Mouse (Mus musculus) testis, adult 2 months (tissue): ENCODE measurements at regions not wholly inside any gene's neighbourhood (a gene's known extent, or its start where the extent isn't known, plus 50 kb on each side); places are given as distances from the start of the nearest gene placed in this dataset.

ENCODE experiments used
- H3K27ac ChIP-seq: fragments of 200-500 bp; 2 replicates; pipeline ENCODE4 v1.5.1; 2012; ENCODE audit warnings: low read depth, low read length; ENCODE audit not compliant: control insufficient read depth, insufficient read depth
- H3K27me3 ChIP-seq: fragments of 200-500 bp; 2 replicates; pipeline ENCODE4 v1.6.1; 2012; ENCODE audit warnings: mild to moderate bottlenecking, low read length, moderate library complexity; ENCODE audit not compliant: control insufficient read depth, insufficient read depth
- H3K36me3 ChIP-seq: fragments of 200-500 bp; 2 replicates; pipeline ENCODE4 v1.6.1; 2012; ENCODE audit warnings: mild to moderate bottlenecking, low read length; ENCODE audit not compliant: control insufficient read depth, insufficient read depth
- H3K4me1 ChIP-seq: fragments of 200-500 bp; 2 replicates; pipeline ENCODE4 v1.6.1; 2012; ENCODE audit warnings: low read length; ENCODE audit not compliant: control insufficient read depth, insufficient read depth
- H3K4me3 ChIP-seq: fragments of 200-500 bp; 2 replicates; pipeline ENCODE4 v1.5.1; 2012; ENCODE audit warnings: low read depth, mild to moderate bottlenecking, low read length, moderate library complexity, mixed read lengths; ENCODE audit not compliant: control insufficient read depth
- CTCF ChIP-seq: fragments of 200-500 bp; IDR thresholded peaks from 2 replicates; pipeline ENCODE4 v1.5.1; 2012; ENCODE audit warnings: low read depth, mild to moderate bottlenecking, inconsistent platforms, low read length, moderate library complexity; ENCODE audit not compliant: control insufficient read depth, insufficient read depth, insufficient replicate concordance
- POLR2A ChIP-seq: fragments of 200-500 bp; IDR thresholded peaks from 2 replicates; pipeline ENCODE4 v1.6.1; 2012; ENCODE audit warnings: low read depth, mild to moderate bottlenecking, inconsistent platforms, low read length, moderate library complexity; ENCODE audit not compliant: control insufficient read depth

DNA sequence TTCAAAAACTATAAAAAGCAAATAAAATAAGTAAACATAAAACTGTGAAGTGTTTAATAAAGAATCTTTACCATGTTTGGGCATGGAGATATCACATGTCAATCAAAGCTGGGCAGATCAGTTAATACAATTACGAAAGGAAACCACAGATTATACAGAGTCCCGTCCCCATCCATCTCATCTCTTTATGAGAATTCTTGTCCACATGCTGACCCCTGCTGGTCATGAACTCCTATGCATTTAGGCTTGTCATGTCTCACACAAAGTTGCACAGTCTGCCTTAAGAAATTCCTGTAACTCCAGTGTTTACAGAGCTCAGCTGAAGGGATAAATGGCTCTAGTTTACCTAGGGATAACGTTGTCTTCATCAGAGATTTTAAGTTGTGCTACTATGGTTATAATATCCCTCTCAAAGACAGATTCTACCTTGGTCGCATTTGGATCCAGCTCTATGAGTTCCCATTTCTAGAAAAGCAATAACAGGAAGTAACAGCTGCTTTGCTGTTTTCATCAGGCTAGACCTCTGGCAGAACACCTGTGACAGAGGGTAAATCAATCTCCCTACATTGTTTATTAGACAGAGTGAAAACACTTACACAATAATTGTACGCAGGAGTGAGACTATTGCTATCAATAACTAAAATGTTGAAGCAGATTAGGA is 1065.9 kb upstream of the Zfp386 start:
- no peaks in the 10 kb centered on the region for H3K27me3 ChIP-seq
- H3K4me1 ChIP-seq: no peaks in the 10 kb centered on the region
- TF ChIP-seq POLR2A (no peak), CTCF (no peak)
- no peaks in the 10 kb centered on the region for H3K36me3 ChIP-seq
- H3K4me3 ChIP-seq: no peak overlapping the region
- H3K27ac ChIP-seq: no peak overlapping the region

DNA sequence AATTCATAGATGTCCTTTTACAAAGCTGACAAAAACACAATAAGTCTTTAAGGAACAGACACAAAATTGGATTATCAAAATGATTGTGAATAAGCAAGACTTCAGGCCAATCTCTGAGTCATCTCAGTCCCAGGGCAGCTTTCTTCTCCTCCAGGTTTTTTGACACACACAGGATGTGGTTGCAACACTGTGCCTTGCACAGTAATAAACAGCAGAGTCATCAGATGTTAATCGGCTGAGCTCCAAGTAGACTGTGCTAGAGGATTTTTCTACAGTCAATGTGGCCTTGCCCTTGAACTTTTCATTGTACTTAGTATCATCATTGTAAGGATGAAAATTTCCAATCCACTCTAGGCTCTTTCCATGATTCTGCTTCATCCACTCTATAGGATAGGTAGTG is 1056.6 kb upstream of the Zfp386 start:
- TF ChIP-seq POLR2A (no peak), CTCF (no peak)
- no peaks in the 10 kb centered on the region for H3K27me3 ChIP-seq

DNA sequence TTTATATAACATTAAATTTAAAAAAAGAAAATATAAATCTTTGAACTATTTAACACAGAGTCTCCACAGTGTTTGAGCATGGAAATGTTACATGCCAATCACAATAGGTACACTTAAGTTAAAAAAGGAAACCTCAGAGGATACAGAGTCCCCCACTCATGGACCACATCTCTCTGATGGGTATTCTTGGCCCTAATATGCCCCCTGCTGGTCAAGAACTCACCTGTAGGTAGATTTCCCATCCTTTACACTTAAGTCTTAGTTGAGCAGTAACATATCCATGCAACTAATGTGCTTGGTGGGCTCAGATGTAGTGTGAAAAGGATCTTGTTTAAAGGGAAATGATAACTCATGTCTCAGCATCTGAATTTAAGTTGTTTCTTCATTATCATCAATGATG is 1050.7 kb upstream of the Zfp386 start:
- Histone ChIP-seq H3K27me3 (no peaks in the 10 kb centered on the region), H3K36me3 (no peaks in the 10 kb centered on the region), H3K4me1 (no peaks in the 10 kb centered on the region), H3K4me3 (no peak overlapping the region), H3K27ac (no peak overlapping the region)
- TF ChIP-seq POLR2A (no peak), CTCF (no peak)

More for the DNA sequence above, 1056.6 kb upstream of the Zfp386 start:
- no peak overlapping the region for H3K27ac ChIP-seq
- no peak overlapping the region for H3K4me3 ChIP-seq
- H3K4me1 ChIP-seq: no peaks in the 10 kb centered on the region
- H3K36me3 ChIP-seq: no peaks in the 10 kb centered on the region

DNA sequence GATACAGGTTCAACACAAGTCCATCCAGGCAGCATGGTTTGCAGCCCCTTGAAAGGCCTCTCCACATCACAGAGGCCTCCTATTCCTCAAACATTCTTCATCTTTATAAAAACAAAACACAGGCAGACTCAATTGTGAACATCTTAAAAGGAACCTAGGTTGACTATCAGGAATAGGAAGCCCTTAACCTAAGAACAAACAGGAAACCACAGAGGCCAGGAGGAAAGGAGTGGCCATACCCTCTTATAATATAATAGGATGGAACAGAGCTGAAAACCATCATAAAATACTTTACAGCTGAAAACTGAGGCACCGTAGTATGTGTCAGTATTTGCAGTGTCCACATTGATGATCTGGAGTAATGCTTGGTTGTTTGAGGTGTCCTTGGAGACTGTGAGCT is 1044.4 kb upstream of the Zfp386 start:
- TF ChIP-seq POLR2A (no peak), CTCF (no peak)
- Histone ChIP-seq H3K4me3 (no peak overlapping the region), H3K27ac (no peak overlapping the region), H3K4me1 (no peaks in the 10 kb centered on the region), H3K36me3 (no peaks in the 10 kb centered on the region), H3K27me3 (no peaks in the 10 kb centered on the region)

DNA sequence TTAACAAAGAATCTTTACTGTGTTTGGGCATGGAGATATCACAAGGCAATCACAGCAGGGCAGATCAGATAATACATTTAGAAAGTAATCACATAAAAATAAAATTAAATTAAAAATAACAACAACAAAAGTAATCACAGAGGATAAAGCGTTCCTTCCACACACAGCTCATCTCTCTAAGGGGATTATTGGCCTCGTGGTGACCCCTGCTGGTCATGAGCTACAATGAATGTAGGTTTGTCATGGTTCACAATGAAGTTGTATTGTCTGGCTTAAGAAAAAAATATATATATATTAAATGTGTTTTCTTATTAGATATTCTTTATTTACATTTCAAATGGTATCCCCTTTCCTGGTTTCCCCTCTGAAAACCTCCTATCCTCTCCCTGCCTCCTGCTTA is 1039.1 kb upstream of the Zfp386 start:
- Histone ChIP-seq H3K27me3 (no peaks in the 10 kb centered on the region), H3K27ac (no peak overlapping the region), H3K4me1 (no peaks in the 10 kb centered on the region), H3K4me3 (no peak overlapping the region), H3K36me3 (no peaks in the 10 kb centered on the region)
- no peak for TF ChIP-seq POLR2A
- TF ChIP-seq CTCF: no peak

DNA sequence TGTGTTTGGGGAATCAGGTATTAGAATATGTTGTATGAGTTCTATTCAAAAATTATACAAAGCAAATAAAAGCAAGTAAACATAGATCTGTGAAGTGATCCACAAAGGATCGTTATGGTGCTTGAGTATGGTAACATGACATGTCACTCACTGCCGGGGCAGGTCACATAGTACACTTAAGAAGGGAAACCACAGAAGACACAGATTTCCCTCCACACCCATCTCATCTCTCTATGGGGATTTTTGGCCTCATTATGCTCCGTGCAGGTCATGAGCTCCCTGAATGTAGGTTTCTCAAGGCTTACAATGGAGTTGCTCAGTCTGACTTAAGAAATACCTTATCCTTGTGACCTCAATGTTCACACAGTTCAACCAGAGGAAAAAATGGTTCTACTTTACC is 1034.8 kb upstream of the Zfp386 start:
- H3K36me3 ChIP-seq: no peaks in the 10 kb centered on the region
- TF ChIP-seq POLR2A (no peak), CTCF (no peak)
- no peaks in the 10 kb centered on the region for H3K27me3 ChIP-seq
- no peak overlapping the region for H3K4me3 ChIP-seq
- no peak overlapping the region for H3K27ac ChIP-seq
- H3K4me1 ChIP-seq: no peaks in the 10 kb centered on the region

DNA sequence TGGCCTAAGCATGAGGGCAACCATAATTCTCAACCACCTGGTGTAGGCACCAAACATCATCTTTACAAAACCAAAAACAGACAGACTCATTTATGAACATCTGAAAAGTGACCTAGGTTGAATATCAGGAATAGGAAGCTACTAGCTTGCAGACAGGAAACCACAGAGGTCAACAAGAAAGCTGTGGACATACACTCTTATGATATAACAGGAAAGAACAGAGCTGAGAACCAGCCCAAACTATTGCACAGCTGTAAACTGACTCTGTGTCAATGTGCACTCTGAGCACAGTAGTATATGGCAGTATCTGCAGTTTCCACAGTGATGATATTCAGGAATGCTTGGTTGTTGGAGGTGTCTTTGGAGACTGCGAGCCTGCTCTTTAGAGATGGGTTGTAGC is 1023.8 kb upstream of the Zfp386 start:
- Histone ChIP-seq H3K27me3 (no peaks in the 10 kb centered on the region), H3K4me3 (no peak overlapping the region), H3K27ac (no peak overlapping the region), H3K4me1 (no peaks in the 10 kb centered on the region), H3K36me3 (no peaks in the 10 kb centered on the region)
- TF ChIP-seq POLR2A: no peak
- no peak for TF ChIP-seq CTCF
